Mouse (Mus musculus) heart, postnatal 0 days (tissue): ENCODE measurements around the gene Zswim7. TPM values are rescaled to one million over a fixed set of nuclear protein-coding genes. Genes with fewer than 3 reads are reported as not detected.

Source experiments
- ATAC-seq: fragments of 200-750 bp; cut with Nextera tagmentation; 2 replicates; pipeline ENCODE4 v1.8.0; 2017; ENCODE audit warnings: low read depth, moderate number of reproducible peaks, moderate library complexity; ENCODE audit not compliant: insufficient read depth
- DNase-seq: peaks from one replicate; pipeline ENCODE4 v3.0.0-alpha.2; 2016; ENCODE audit warnings: low spot score
- H3K27ac ChIP-seq: fragments of 300-500 bp; sonication (generic); 2 replicates; pipeline ENCODE4 v1.5.1; 2014; ENCODE audit warnings: low read depth, mild to moderate bottlenecking
- H3K27me3 ChIP-seq: fragments of 300-500 bp; sonication (generic); 2 replicates; pipeline ENCODE4 v1.6.1; 2014; ENCODE audit warnings: low read length, mixed read lengths; ENCODE audit not compliant: control insufficient read depth, insufficient read depth
- H3K36me3 ChIP-seq: fragments of 300-500 bp; sonication (generic); replicated peaks from 2 replicates; pipeline ENCODE4 v1.6.1; 2014; ENCODE audit warnings: low read length, mixed read lengths; ENCODE audit not compliant: control insufficient read depth, insufficient read depth
- H3K4me1 ChIP-seq: fragments of 300-500 bp; sonication (generic); 2 replicates; pipeline ENCODE4 v1.6.1; 2014; ENCODE audit warnings: antibody characterized with exemption; ENCODE audit not compliant: control insufficient read depth, insufficient read depth
- H3K4me2 ChIP-seq: fragments of 300-500 bp; sonication (generic); 2 replicates; pipeline ENCODE4 v1.6.1; 2014; ENCODE audit warnings: low read depth, mild to moderate bottlenecking, low read length, moderate library complexity
- H3K4me3 ChIP-seq: fragments of 300-500 bp; sonication (generic); 2 replicates; pipeline ENCODE4 v1.5.1; 2014; ENCODE audit warnings: low read depth, low read length
- H3K9ac ChIP-seq: fragments of 300-500 bp; sonication (generic); replicated peaks from 2 replicates; pipeline ENCODE4 v1.6.1; 2014; ENCODE audit warnings: low read depth, low read length, mixed read lengths
- H3K9me3 ChIP-seq: fragments of 300-500 bp; sonication (generic); replicated peaks from 2 replicates; pipeline ENCODE4 v1.6.1; 2016; ENCODE audit warnings: low read length; ENCODE audit not compliant: control insufficient read depth
- CTCF ChIP-seq: IDR thresholded peaks from 2 replicates; pipeline ENCODE4 v1.5.1; 2016; ENCODE audit warnings: antibody characterized with exemption, control low read depth, low read depth
- EP300 ChIP-seq: IDR thresholded peaks from 2 replicates; pipeline ENCODE4 v1.6.1; 2016; ENCODE audit warnings: antibody characterized with exemption, low read depth
- WGBS: fragments of 180-500 bp; shearing (Covaris S2); extraction: QIAGEN DNeasy Blood & Tissue Kit; methylation state at CpG from one replicate; pipeline ENCODE4 v1.1.7; 2014; 5-methylcytosine and 5-hydroxymethylcytosine counted together
- polyA plus RNA-seq: library from polyadenylated mRNA; unstranded; fragments of >200 nt; fragmentation: Nextera tagmentation; extraction: Ambion mirVana; gene quantifications from 2 replicates; pipeline ENCODE4 v1.2.1, GENCODE M21; 2015
- total RNA-seq: library from RNA; depleted of rRNA; stranded (reverse); fragments of >200 nt; gene quantifications from 2 replicates; pipeline ENCODE4 v1.2.3, GENCODE M21; 2014; ENCODE audit warnings: low replicate concordance

Zswim7 gene
- total and polyA plus RNA-seq, 2 experiments from 2014 or later = 39.0 to 43.3 TPM

GRCm38 (mm10) chr11:62251047-62251446 is 30.1 kb downstream of the Zswim7 start:
- Histone ChIP-seq H3K27me3 (peaks cover 47% of the 10 kb centered on the region), H3K27ac (no peak overlapping the region), H3K36me3 (no peaks in the 10 kb centered on the region), H3K9ac (no peak overlapping the region), H3K4me1 (peaks cover 8% of the 10 kb centered on the region), H3K9me3 (no peaks in the 10 kb centered on the region), H3K4me2 (no peak overlapping the region), H3K4me3 (no peak overlapping the region)
- ATAC-seq (no peak), DNase-seq (no peak)
- whole genome bisulfite sequencing = 61% methylated on average over 11 of the region's 11 CpGs
- TF ChIP-seq CTCF = no peak
- TF ChIP-seq EP300 = no peak

GRCm38 (mm10) chr11:62249266-62250037 is 31.7 kb downstream of the Zswim7 start:
- H3K4me3 ChIP-seq = peak overlapping the region; percentile 58
- ATAC-seq (no peak; the same call in 1 of the 2 replicates), DNase-seq (no peak)
- H3K9me3 ChIP-seq = no peaks in the 10 kb centered on the region
- WGBS = 6% methylated on average over 35 of the region's 35 CpGs
- H3K27me3 ChIP-seq = peaks cover 47% of the 10 kb centered on the region
- no peaks in the 10 kb centered on the region for H3K36me3 ChIP-seq
- H3K4me2 ChIP-seq = peak overlapping the region; percentile 96
- no peak overlapping the region for H3K27ac ChIP-seq
- TF ChIP-seq EP300 = no peak
- TF ChIP-seq CTCF = no peak
- peak overlapping the region; percentile 10; the same call in 1 of the 2 replicates for H3K9ac ChIP-seq
- H3K4me1 ChIP-seq = peaks cover 8% of the 10 kb centered on the region

- WGBS = under 1% methylated on average over 66 of the region's 69 CpGs
- H3K36me3 ChIP-seq = no peaks in the 10 kb centered on the region
- peak; percentile 17 for DNase-seq
- H3K9ac ChIP-seq = peak within 1 kb of the TSS; percentile 10; the same call in 1 of the 2 replicates
- no peak for TF ChIP-seq EP300
- TF ChIP-seq CTCF = no peak
- peaks cover 8% of the 10 kb centered on the region for H3K4me1 ChIP-seq
- ATAC-seq = peak; percentile 80
- peak within 1 kb of the TSS; percentile 58 for H3K4me3 ChIP-seq
- H3K9me3 ChIP-seq = no peaks in the 10 kb centered on the region
- peaks cover 47% of the 10 kb centered on the region for H3K27me3 ChIP-seq
- no peak within 1 kb of the TSS for H3K27ac ChIP-seq
- peak within 1 kb of the TSS; percentile 96 for H3K4me2 ChIP-seq
Measured at GRCm38 (mm10) chr11:62248401-62249244, 32.6 kb downstream of the Zswim7 start, which contains the start of gene Adora2b. Gene Adora2b, plus strand, starts transcription at chr11:62248984.

GRCm38 (mm10) chr11:62247759-62248400 is 33.3 kb downstream of the Zswim7 start:
- DNase-seq (no peak), ATAC-seq (no peak)
- peaks cover 8% of the 10 kb centered on the region for H3K4me1 ChIP-seq
- no peak for TF ChIP-seq CTCF
- no peak for TF ChIP-seq EP300
- H3K9ac ChIP-seq = no peak overlapping the region
- peaks cover 47% of the 10 kb centered on the region for H3K27me3 ChIP-seq
- peak overlapping the region; percentile 96 for H3K4me2 ChIP-seq
- H3K4me3 ChIP-seq = peak overlapping the region; percentile 58
- WGBS = 33% methylated on average over 18 of the region's 18 CpGs
- no peaks in the 10 kb centered on the region for H3K36me3 ChIP-seq
- H3K9me3 ChIP-seq = no peaks in the 10 kb centered on the region
- no peak overlapping the region for H3K27ac ChIP-seq

- WGBS = 82% methylated on average over 4 of the region's 4 CpGs
- no peaks in the 10 kb centered on the region for H3K9me3 ChIP-seq
- peaks cover 8% of the 10 kb centered on the region for H3K4me1 ChIP-seq
- H3K4me3 ChIP-seq = no peak overlapping the region
- no peak overlapping the region for H3K4me2 ChIP-seq
- H3K27me3 ChIP-seq = peaks cover 15% of the 10 kb centered on the region
- no peak overlapping the region for H3K27ac ChIP-seq
- no peak for TF ChIP-seq CTCF
- TF ChIP-seq EP300 = no peak
- no peak overlapping the region for H3K9ac ChIP-seq
- DNase-seq (no peak), ATAC-seq (no peak)
- H3K36me3 ChIP-seq = no peaks in the 10 kb centered on the region
Measured at GRCm38 (mm10) chr11:62244471-62244870, 36.7 kb downstream of the Zswim7 start.
